Mouse (Mus musculus) WW6 (cell line): ENCODE data around the gene Tm9sf2.
"Not testable (repeated sequence)": the region's sequence is repeated elsewhere in the genome, so short reads cannot be mapped to it uniquely, and the experiment has no call there.

Experiments
- DNase-seq: peaks from one replicate; pipeline ENCODE4 v3.0.0-alpha.2; 2013; ENCODE audit warnings: low read depth, low spot score

The Tm9sf2 gene

GRCm38 (mm10) chr14:122106822-122107468 lies at the start of gene Tm9sf2:
TSS of gene Tm9sf2 (plus strand) at chr14:122107038.
- DNase-seq, result peak; percentile 77

- DNase-seq, result no peak
Measured at GRCm38 (mm10) chr14:122057941-122058346, 48.9 kb upstream of the Tm9sf2 start.

DNA sequence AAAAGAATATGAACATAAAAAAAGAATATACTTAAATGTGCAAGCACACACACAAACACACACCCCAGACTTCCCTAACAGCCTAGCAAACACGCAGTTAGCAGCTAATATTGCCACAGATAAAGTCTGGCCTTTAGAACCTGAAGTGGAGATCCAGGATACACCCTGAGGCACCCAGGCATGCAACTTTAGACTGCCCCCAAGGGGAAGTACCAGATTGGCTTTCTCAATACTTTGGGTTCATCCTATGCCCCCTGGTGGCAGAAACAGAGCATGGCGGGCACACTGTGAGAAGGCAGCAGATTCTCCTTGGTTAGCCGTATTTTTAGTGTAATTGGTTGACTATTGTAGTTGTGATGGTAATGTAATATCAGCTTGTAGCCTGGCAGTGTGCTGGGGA lies 46.2 kb upstream of the Tm9sf2 start:
- DNase-seq, result peak; percentile 56

DNA sequence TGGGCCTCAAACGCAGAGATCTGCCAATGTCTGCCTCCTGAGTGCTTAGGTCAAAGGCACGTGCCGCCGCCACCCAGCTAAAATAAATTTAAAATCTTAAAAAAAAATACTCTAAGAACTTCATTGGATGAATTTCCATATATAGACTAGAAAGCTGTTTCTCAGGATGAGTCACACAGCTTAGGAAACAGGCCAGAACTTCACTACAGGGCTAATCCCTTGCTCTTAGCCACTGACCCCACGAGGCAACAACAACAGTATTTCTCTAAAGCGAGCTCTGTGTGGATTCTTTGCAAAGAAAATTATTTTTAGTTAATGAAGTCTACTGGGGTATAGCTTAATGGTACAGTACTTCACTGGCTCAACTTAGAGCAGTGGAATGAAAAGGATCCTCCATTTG lies 45.5 kb upstream of the Tm9sf2 start:
- DNase-seq, result no peak

DNA sequence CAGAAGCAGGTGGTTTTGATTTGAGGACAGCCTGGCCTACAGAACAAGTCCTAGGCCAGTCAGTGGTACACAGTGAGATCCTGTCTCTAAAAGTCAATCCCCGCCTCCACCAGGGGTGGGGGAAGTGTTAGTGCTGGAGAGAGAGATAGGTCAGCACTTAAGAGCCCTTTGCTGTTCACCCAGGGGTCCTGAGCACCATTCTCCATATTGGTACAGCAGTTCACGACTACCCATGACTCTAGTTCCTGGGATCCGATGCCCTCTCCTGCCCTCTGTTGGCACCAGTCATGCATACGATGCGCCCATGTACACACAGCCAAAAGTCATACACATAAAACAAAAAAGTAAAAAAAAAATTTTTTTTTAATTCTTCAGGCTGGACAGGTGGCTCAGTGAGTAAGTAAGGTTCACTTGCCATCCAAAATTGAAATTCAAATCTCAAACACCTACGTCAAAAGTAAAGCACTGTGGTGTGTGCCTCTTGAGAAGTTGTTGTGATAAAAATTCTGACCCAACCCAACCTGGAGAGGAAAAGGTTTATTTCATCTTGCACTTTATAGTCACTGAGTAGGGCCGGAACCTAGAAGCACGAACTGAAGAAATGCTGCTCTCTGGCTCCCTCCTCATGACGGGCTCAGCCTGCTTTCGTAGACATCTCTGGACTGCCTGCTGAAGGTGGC lies 44.3 kb upstream of the Tm9sf2 start:
- no peak for DNase-seq

DNA sequence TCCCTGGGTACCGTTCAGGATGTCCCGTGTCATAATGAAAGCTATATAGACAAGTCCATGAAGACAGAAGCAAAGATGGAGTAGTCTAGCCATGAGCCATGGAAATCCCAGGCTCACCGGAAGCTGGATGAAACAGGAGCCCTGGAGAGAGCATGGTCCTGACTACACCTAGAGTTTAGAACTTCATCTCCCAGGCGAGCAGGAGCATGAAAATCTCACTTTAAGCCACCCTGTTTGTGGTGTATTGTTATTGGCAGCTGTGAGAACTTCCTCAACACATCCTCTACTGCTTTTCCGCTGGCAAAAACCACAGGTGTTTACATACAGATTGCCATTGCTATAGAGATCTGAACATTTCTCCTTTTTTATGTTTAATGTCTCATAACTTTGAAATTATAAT lies 43.2 kb upstream of the Tm9sf2 start:
- DNase-seq, result no peak

- DNase-seq, result peak; percentile 28
Measured at GRCm38 (mm10) chr14:122064519-122064918, 42.3 kb upstream of the Tm9sf2 start.

- DNase-seq, result no peak
Measured at GRCm38 (mm10) chr14:122066243-122066642, 40.6 kb upstream of the Tm9sf2 start.

DNA sequence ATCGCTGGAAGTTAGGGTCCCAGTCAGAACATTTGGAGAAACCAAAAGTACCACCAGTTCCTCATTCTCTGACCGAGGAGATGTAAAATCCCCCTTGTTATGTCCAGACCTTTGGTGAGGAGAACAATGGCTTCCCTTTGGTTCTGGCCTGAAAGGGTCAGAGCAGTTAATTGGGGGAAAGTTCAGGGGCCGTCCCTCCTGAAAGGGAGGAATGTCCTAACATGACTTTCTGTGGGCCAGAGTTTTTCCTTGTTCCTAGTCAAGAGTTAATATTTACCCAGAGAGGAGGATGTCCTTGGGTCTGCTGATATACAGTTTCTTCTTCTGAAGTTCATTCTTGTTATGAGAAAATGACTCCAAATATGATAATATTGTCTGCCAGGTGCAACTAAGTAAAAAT lies 38.8 kb upstream of the Tm9sf2 start:
- not testable (repeated sequence) for DNase-seq

- no peak for DNase-seq
Measured at GRCm38 (mm10) chr14:122068801-122069695, 37.8 kb upstream of the Tm9sf2 start.

- DNase-seq, result no peak
Measured at GRCm38 (mm10) chr14:122069948-122070347, 36.9 kb upstream of the Tm9sf2 start.

DNA sequence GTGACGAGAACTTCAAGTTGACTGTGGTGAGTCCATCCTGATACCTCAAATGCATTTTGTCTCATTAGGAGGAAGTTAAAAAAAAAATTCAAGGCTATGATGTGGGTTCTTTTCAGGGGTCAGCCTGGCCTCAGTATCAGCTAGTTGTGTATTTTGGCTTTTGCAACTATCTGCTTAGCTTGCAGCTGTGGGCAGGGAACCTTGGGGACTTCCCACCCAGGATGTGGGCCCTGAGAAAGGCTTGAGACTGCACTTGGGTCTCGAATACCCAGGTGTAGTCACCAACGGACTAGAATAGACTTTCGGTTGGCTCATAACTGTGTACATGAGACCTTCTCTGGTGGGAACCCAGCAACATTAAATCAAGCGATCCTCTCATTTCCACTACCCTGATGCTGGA lies 33.4 kb upstream of the Tm9sf2 start:
- no peak for DNase-seq

GRCm38 (mm10) chr14:122074360-122074759 lies 32.5 kb upstream of the Tm9sf2 start:
- DNase-seq, result no peak

DNA sequence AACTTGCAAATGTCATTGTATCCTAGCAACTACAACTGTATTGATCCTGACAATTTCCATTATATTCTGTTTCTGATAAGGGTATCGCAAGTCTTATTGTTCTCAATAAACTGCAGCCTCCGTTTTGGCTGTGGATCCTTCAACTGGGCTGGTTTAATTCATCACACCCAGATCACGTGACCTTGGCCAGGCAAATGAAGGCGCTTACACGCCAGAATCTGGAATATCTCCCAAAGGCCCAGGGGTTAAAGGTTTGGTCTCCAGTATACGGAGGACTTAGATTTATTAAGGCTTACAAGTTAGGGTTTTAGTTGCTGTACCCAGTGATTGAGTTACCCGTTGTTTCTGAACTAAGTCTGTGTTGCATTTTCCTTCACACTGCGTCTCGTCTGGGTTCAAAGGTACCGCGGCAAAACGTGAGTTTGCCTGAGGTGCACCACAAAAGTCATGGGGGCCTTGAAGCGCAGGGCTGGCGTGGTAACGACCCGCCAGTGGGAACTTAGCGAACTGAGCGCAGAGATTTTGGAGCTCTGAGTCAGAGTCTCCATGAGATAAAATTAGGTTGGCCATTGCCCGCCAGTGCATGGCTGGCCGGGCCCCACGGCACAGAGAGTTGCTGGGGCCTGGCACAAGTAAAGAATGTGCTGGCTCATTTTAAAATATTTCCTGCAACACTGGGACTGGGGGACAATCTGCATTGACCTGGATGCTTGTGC lies 31.2 kb upstream of the Tm9sf2 start:
- no peak for DNase-seq

DNA sequence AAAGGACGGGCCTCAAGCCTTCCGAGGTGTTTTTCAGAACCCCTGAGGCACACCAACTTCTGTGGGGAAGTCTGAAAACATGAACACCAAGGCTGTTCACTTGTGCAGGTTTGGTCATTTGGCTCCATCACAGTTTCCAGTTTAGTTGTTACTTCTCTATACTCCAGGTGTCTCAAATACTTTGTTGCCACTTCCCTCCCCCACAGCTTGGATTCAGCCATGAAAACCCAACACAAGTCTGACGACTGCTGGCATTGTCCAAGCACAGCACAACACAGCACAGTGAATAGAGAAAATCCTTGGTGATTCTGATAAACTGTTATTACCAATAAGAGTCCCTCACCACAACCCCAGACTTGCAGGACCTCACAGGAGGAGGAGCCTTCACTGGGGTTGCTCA lies 29.8 kb upstream of the Tm9sf2 start:
- no peak for DNase-seq

- DNase-seq, result peak; percentile 31
Measured at GRCm38 (mm10) chr14:122079428-122079827, 27.4 kb upstream of the Tm9sf2 start.

GRCm38 (mm10) chr14:122079921-122080320 lies 26.9 kb upstream of the Tm9sf2 start:
- DNase-seq, result no peak

DNA sequence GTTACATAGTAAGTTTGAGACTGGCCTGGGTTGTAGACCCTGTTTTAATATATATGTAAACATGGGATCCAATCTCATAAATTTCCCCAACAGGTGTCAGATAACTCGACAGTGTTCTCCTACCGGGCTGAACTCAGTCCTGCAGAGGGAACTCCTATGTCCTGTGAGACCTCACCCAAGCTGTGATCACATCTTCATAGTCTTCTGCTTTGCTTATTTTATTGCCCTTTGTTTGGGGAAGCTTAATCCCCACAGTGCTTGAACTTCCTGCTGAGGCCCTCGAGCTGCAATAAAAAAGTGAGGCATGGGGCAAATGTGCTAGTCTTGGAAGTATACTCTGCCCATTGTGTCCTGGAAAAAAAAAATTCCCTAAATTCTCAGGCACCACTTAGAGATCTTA lies 25.5 kb upstream of the Tm9sf2 start:
- DNase-seq, result no peak

DNA sequence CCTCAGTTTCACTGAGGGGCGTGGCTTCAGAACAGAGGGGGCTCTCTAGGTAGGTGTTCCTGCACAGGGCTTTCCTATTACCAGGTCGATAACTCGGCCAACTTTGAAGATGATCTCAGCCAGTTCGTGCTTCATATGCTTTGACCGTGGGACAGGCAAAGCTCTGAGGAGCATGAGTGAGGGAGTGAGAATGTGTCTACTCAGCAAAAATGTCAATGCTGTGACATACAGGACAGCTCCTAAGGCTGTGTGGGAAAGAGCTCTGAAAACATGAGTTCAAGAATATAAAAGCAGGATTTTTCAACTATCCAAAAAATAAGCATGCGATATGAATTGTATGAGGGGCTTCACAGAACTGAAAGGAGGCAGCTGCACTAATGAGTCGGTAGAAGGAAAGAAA lies 23.3 kb upstream of the Tm9sf2 start:
- no peak for DNase-seq

GRCm38 (mm10) chr14:122087956-122088355 lies 18.9 kb upstream of the Tm9sf2 start:
- no peak for DNase-seq

DNA sequence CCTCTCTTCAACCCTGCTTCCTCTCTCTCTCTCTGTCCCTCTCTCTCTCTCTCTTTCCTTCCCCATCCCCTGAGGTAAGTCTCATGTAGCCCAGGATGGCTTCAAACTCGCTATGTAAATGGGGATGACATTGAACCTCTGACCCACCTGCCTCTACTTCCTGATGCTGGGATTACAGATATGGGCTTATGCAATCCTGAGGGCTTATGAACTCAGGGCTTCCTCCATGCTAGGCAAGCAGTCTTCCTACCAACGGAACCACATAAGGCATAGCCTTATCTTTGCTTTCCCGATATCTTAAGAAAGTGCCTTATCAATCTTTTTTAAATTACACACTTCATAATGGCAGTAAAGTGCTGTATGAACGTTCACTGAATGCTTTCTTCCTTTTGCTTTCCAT lies 14.5 kb upstream of the Tm9sf2 start:
- DNase-seq, result no peak

- no peak for DNase-seq
Measured at GRCm38 (mm10) chr14:122096331-122096730, 10.5 kb upstream of the Tm9sf2 start.
